Mouse (Mus musculus) right cerebral cortex, adult 2 months (tissue): ENCODE measurements around the gene Tes3-ps.

Source experiments
- DNase-seq, 2 experiments: peaks; one replicate each; pipeline ENCODE4 v3.0.0; 2021 to 2022; ENCODE audit warnings: low spot score in 2 of 2

Gene Tes3-ps

DNA sequence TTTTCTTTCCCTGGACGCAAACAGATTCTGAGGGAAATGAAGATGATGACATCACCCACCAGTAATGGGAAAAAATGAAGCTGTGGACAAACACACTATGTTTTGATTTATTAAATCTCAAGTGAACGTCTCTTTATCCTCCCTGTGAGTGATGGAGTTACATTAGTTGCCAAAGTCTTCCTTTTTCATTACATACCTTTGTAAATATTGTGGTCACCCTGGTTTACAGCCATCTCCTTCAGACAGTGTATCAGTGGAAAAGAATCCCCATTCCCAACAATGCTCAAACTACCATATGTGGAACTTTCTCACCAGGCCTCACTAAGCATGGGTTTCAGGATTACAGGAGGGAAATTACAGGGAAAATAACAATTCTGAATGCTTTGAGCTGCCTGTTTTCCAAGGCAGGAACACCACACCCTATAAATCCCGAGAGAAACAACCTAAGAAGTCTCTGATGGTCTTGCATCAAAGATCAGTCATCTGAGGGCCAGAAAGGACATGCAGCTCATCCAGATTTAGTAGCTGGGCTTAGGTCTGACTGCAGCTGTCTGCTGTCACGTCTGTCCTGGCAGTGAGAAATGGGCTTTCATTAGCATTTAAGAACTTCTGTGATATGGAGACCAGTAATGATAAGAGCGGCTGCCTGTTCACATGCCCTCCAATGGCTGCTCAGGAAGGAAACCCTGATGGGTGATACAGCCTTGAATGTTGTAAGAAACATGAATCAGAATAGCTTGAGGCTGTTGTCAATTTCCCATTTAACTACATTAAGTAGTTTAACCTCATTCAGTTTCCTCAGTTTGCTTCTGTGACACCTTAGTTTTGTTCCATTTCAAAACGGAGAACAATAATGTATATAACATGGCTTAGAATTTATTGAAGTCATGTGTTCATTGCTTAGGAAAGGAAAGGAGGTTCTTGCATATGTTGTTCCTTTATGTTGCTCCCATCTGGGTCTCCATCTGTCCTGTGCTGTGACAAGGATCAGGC lies at the start of gene Tes3-ps:
TSS of gene Tes3-ps (plus strand) at position 943 of the 993 bp plus-strand sequence.
- no peak for DNase-seq

DNA sequence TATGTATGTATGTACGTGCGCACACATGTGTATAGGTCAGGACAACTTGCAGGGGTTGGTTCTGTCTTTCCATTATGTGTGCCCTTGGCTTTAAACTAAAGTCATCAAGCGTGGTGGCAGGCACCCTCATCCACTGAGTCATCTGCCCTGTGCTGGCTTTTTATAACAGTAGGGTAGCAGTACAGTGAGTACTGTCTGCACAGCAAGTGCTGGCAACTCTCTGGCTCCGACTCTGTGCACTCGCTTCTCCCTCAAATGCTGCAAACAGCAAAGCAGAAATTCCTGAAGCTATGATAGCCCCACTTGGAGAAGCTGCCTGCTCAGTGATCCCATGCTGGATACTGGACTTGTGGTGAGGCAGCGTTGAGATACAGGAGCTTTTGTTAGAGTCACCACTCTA lies 48.7 kb upstream of the Tes3-ps start:
- DNase-seq, result no peak

DNA sequence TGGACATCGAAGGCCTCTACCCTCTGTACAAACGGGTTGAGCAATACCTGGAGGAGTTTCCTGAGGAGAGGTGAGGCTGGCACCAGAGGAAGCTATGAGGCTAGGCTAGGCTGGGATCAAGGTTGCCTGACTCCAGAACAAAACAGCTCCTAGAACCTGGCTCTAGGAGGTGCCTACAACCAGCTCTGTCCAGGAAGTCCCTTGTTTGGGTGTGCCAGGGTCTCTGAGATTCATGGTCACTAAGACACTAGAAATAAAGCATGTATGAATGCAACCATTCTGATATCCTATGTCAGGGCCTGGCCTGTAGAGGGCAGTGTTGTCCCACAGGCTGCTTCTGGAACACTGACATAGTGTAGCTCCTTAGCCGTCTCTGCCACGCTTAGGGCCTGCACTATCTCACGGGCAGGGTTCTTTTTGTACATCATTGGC lies 43.8 kb upstream of the Tes3-ps start:
- peak; percentile 83 to 87 for DNase-seq

DNA sequence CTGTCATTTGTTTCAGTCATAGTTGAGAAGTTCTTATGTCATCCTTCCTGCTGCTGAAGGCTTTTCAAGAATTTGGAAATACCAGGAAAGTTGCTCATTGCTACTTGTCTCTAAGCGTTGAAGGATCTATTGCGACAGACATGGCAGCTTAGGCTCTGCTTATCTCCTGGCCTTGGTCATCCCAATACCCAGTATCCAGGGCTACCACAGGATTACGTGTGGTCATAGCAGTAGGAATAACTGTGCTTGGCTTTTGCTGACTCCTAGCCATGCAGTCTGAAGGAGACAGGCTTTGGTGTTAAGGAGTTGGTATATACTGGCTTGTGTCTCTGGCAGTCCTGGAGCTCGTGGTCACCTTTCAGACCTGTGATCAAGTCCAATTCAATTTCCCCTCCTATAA lies 32.8 kb upstream of the Tes3-ps start:
- no peak for DNase-seq

DNA sequence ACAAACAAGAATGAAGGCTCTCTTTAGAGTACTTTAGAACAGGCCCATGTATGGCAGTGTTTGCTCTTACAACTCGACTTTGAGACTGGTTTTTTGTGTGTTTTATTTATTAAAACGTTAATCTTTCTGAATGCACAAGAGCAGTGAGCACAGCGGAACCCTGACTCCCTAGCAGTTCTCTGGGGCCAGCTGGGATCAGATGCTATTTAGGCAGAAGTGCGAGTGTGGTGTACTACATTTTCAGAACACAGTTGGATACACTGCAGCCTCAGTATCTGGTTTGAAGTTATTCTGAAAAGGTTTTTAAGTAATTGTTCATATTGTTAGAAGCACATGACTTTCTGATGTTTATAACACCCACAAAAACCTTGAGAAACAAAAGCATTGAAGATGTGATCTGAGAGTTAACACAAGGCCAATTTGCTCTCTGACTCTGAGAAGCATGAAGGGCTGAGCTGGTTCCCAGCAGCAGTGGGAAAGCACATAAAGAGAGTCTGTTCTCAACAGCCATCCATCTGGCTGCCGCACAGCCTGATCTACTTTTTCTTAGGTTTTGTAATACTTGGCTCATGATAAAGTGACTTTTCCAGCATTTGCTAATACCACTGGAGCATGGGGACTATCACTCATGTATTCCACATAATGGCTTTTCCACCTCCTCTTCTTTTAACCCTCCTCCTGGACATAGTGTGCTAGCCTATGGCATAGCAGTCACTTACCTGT lies 32.3 kb upstream of the Tes3-ps start:
- DNase-seq, result no peak

DNA sequence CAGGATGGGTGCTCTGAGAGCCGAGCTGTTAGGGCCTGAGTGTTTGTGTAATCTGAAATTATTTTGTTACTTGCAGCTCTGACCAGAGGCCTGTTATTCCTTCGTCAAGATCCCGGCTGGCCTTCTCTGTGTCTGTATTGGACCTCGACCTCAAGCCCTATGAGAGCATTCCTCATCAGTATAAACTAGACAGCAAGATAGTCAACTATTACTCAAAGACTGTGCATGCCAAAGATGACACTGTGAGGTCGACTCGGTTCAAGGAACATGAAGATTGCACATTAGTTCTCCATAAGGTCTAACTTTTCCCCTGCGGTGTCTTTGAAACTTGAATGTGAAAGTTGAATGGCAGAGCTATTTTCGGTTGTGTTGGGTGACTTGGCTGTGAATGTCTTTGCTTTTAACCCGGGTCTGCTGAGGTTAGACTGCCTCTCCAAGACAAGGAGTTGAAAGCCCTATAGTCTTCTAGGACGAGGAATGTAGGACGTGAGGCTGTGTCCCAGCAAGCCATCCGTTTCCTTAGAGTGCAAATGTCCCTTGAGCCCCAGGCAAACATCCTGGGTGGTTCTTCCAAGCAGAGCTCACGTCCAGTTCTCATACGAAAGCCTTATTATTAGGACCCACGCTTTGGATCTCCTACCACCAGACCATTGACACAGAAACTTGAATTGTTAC lies 31.5 kb upstream of the Tes3-ps start:
- DNase-seq, result no peak

DNA sequence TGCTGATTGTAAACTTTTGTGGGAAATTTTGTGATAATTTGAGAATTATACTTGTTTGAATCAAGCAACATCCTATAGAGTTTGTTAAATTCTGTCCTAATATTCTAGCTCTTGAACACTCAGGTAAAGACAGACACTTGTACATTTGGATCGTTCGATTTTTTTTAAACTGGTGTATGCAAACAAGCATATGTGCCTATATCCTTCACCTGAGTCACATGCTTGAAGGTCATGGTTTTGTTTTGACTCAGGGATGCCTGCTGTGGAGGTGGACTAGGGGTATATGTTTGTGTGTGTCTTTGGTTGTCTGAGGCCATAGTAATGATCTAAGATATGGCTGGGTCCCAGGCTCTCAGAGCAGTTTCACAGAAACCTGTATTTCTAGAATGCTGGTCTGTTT lies 30.2 kb upstream of the Tes3-ps start:
- DNase-seq, result no peak

DNA sequence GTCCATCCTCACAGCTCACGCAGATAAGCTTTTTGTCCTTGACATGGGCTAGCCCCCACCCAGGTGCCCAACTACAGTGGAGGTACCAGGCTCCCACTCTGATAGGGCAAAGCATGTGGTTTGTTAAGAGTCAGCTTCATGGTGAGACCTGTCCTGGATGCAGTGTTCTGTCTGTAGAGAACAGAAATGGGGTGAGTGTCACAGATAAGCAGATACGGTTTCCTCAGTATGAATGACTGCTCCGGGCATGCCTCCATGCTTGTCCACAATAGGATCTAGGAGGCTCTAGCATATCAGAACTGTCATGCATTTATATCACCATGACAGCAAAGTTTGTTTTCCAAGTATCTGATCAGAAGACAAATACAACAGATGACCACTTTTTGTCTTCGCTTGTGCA lies 27.2 kb upstream of the Tes3-ps start:
- DNase-seq, result no peak

DNA sequence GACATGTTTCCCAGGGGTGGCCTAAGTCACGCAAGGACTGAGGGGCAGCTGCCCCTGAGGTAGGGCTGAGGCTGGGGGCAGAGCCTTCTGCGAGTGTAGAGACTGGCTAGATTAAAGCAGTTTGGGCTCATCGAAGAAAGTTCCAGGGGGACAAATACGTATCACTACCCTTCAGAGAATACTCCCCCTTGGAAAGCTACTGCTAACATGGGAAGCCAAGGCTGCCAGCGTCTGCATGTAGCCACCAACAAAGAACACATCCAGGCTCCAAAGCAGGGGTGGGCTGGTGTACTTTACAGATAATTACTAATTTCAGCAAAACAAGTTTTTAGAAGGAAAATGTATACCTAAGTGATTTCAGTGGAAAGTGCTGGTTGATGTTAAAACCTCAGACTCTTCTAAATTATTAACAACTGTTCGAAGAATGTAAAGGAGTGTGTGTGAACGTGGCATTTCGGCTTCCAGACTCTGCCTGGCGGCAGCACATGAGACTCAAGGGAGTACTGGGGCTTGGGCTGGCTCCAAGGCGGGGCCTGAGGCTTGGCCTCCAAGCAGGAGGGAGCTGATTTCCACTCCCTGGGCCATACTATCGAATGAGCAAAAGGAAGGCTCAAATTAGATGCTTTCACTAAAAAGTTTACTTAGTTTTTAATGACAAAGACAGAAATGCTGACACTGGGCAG lies 26.6 kb upstream of the Tes3-ps start:
- no peak for DNase-seq

DNA sequence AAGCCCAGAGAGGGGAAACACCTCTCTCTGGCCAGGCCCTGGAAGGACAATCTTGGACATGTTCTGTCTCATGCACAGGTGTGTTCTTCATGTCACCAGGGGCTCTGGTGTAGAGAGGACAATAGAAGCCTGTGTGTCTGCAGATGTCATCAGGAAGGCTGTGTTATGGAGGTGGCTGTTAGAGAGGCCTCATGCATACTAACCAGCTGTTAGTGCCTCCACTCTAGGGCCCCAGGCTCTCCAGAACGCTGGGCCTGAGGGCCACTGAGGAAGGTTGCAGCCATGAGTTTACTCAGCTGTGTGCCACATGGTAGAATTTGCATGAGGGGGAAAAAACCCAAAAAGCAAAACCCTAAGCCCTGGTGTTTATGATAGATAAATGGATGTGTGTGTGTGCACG lies 25.5 kb upstream of the Tes3-ps start:
- DNase-seq, result no peak

DNA sequence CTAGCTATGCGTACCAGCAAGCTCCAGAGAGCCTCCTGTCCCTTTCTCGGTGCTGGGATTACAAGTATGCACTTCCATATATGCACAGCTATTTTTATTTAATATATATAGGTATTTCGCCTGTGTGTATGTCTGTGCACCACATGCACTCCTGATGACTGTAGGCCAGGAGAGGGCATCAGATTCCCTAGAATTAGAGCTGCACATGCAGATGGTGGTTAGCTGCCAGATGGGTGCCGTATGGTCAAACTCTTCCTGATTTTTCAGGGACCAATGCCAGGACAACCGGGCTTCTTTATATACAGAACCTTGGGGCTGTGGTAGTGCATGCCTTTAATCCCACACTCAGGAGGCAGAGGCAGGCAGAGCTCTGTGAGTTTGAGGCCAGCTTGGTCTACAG lies 24.1 kb upstream of the Tes3-ps start:
- no peak for DNase-seq

DNA sequence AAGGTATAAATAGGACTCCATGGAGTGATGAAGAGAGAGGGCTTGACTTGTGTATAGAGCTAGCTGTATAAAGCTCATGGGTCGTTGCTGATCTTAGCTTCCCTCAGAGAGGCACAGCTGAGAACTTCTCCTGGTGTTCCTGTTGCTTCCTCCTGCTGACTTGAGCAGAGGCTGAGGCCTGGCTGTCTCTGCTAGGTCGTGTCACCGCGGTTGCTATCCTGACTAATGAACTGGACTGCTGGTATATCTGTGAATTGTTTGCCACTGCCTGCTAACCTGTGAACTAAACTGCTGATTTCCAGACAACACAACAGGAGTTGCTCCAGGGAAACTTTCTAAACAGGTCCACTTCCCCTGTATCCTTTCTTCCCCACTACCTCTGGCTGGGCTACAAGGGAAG lies 22.8 kb upstream of the Tes3-ps start:
- no peak for DNase-seq

DNA sequence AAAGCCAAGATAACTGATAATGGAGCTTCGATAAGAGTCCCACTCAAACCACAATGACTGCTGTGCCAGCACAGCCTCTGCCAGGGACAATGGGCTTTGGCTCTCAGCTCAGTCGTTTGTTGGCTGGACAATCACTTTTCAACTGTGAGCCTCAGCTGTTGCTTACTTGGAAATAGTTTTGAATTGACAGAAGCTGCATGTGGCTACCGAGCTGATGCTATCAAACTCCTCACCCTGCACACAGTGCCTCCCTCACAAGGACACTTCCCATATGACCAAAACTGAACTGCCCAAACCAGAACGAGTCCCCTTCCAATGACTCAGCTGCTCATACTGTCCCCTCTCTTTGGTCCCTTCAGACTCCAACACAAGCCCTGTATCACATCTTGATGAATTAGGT lies 22.3 kb upstream of the Tes3-ps start:
- no peak for DNase-seq

DNA sequence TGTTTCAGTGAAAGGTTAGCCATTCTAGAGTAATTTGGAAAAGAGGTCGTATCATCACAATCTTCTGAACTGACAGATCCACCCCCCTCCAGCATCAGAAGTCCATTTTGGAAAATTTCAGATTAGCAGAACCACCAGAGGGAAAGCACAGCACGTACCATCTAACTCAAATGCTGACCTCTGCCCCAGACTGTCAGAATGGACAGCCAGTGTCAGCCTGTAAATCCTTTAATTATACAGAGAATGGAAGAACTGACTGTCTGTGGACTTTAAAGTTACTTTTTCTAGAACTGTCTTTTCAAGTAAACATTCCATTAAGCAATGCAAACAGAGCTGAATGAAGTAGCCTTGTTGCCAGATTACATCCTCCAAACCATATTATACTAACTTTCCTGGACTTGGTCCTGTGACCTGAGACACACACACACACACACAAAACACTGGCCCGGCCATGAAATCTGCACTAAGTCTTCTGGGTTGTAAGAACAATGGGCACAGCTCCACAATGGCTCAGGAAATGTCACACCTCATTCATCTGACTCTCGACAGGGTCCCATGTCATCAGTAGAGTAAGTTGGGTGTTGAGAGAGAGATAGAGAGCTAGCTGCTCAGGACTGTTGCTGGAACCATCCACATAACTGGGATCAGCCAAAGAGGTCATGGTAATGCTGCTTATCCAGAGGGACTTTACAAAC lies 21.0 kb upstream of the Tes3-ps start:
- no peak for DNase-seq

DNA sequence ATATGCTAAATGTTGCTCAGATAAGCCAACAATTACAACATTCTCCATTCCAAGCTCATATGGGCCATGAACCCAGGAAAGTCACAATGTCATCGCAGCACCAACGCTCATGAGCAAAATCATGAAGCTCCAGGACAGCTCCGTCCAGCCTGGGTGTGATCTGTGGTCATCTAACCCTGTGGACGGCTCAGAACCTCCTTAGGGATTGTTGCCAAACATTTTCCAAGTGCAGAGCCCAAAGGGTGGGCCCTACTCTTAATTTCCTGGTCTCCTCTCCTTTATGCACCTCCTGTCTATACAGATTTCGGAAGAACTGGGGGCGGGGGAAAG lies 20.5 kb upstream of the Tes3-ps start:
- DNase-seq, result no peak

DNA sequence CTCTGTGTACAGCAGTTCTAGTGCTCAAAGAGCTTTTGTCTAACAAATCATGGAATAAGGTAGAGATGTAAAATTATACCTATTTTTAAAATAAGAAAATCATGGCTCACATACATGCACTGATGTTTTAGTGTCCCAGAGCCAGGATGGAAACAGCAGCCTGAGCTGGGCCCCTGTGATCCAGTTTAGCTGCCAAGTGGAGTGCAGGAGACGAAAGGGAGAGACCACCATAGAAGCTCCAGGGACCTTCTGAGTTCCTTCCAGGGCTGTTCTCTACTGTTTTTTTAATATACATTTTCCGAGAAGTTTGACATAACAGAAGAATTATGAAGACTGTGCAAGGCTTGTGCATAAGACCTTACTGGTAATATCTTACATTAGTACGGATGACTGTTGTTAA lies 15.2 kb upstream of the Tes3-ps start:
- DNase-seq, result no peak

DNA sequence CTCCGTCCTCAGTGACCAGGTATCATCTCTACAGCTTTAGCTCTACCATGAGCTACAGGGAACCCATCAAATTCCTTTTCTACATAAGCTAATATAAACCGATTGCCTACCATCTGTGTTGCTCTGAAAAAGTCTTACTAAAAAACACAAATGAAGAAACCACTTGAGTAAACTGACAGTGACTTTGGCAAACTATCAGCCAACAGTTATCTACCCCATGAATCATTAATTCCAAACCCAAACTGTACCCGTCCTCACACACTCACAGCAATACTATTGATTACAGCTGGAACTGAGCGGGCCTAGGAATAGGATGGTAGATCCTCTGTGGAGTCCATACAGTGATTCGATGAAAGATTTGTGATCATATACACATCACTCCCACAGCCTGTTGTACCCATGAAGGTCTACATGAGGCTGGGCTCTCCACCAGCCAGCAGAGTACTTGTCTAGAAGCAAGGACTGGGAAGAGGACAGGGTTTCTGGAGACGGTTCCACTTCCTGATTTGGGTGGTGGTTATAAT lies 14.2 kb upstream of the Tes3-ps start:
- no peak for DNase-seq

DNA sequence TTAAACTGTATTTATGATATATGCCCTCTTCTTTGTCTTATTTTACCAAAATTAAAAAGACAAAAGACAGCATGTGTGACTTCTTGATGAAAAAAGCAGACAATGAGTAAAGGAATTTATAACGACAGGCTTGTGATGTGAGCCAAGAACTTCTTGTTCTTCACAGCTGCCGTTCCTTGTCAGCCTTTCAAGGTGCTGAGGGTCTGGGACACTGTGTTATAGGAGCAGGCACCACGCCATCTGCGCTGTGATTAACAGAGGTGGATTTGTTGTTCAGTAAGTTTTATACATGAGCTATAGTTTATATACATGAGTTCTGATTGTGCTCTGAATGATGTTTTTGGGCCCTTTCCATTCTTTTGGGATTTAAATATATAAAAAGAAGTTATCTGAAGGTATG lies 13.7 kb upstream of the Tes3-ps start:
- no peak for DNase-seq

DNA sequence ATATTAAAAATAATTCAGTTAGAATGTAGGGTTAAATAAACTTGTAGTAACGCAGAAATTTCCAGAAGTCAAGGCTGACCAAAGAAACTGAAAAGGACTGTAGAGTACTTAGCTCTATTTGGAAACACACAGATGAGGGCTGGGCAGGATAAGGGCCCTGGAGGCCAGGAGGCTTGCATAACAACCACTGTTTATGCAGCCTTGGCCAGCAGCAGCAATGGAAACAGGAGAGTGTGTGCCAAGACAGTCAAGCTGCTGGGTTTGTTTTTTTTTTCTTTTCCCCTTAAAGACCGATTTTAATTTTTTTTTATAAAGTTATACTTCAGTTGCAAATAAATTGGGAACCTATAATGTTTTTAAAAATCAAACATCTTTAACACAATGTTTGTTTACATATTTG lies 13.1 kb upstream of the Tes3-ps start:
- DNase-seq, result peak in 1 of 2 experiments; percentile 34

DNA sequence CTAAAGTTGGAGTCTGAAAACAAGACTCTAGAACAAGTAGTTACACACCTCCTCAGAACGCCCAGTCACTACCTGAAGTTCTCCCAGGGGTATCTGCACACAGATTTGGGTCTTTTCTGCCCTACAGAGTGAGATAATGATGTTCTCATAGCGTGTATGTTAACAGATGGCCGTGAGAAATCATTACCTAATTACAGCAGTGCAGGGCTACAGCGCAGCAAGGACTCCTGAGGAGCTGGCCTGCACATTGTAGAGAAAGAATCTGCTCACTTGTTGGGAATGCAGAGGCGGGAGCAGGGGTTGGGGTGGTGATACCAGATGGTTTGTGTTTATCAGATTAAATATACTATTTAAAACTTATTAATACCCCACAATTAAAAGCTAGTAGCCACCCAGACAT lies 12.6 kb upstream of the Tes3-ps start:
- peak; percentile 21 to 31 for DNase-seq

DNA sequence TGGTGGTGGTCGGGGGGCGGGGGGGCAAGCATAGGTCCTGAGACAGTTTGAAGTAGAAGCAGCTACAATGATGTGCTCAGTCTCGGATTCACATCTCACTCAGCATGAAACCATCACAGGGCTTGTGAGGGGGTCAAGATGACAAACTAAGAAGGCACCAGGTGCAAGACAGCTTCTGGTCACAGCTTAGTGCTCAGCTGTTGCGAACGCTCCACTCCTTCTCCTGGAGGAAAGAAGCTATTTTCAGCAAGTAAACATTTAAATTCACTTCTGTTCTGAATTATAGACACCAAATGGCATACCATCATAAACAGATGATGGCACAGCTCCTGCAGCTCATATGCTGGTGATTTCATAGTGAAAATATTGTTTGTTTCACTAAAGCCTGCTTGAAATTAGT lies 7.7 kb upstream of the Tes3-ps start:
- DNase-seq, result no peak
